Mouse (Mus musculus): ENCODE measurements at regions not wholly inside any gene's neighbourhood (a gene's known extent, or its start where the extent isn't known, plus 50 kb on each side); places are given as distances from the start of the nearest gene placed in this dataset.

- no peak for DNase-seq
These were observed 150.5 kb upstream of the Wdr11 start for GRCm38 (mm10) chr7:129441085-129441617.

- peak; percentile 35 for DNase-seq
These were observed 122.2 kb upstream of the Wdr11 start for GRCm38 (mm10) chr7:129469496-129469895.

- DNase-seq, result no peak
These were observed 107.9 kb upstream of the Wdr11 start for GRCm38 (mm10) chr7:129483736-129484135.

- DNase-seq, result no peak
These were observed 84.8 kb upstream of the Wdr11 start for GRCm38 (mm10) chr7:129506894-129507293.

GRCm38 (mm10) chr7:129509631-129510132 is 82.0 kb upstream of the Wdr11 start:
- DNase-seq, result no peak

- DNase-seq, result no peak
These were observed 77.0 kb upstream of the Wdr11 start for GRCm38 (mm10) chr7:129514619-129515018.

- DNase-seq, result no peak
These were observed 67.2 kb upstream of the Wdr11 start for GRCm38 (mm10) chr7:129524369-129524915.

GRCm38 (mm10) chr7:129525985-129526384 is 65.7 kb upstream of the Wdr11 start:
- DNase-seq, result peak; percentile 86

- DNase-seq, result no peak
These were observed 63.4 kb upstream of the Wdr11 start for GRCm38 (mm10) chr7:129528263-129528662.

- DNase-seq, result no peak
These were observed 58.2 kb upstream of the Wdr11 start for GRCm38 (mm10) chr7:129533366-129533905.

All from adrenal gland, adult 2 months (tissue).